Mouse (Mus musculus): ENCODE results near the gene Olfr1141.

Gene Olfr1141

GRCm38 (mm10) chr2:87753891-87754290 is at the start of gene Olfr1141:
TSS of gene Olfr1141 (minus strand) at chr2:87753991.
- no peak for DNase-seq (ENCODE audit: low spot score in 2 of 2)

GRCm38 (mm10) chr2:87800292-87800691 is 46.5 kb upstream of the Olfr1141 start, which contains the start of gene Olfr1143:
TSS of gene Olfr1143 (plus strand) at chr2:87800592.
- DNase-seq (ENCODE audit: low spot score in 2 of 2), result no peak

DNA sequence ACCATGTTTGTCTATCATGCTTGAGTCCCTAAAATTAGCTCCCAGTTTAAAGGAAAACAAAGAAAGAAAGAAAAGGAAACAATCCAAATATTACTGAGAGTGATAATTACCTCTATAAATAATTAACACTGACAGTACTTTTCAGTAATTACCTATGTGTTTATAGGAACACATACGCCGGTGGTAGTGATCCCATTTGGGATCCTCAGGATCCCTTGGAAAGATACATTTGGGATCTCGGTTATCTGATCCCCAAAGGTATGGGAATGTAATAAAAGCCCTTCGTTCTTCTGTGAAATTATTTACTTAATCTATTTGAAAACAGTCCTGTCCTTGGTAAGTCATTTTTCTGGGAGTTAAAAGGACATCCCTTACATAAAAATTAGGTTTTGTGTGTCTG is 25.4 kb upstream of the Olfr1141 start, which contains the start of gene Olfr152:
Olfr152 (plus strand) TSS at position 301 of the 400 bp plus-strand sequence.
- no peak for DNase-seq (ENCODE audit: low spot score in 2 of 2)

GRCm38 (mm10) chr2:87776143-87776542 is 22.4 kb upstream of the Olfr1141 start:
- no peak for DNase-seq (ENCODE audit: low spot score in 2 of 2)

DNA sequence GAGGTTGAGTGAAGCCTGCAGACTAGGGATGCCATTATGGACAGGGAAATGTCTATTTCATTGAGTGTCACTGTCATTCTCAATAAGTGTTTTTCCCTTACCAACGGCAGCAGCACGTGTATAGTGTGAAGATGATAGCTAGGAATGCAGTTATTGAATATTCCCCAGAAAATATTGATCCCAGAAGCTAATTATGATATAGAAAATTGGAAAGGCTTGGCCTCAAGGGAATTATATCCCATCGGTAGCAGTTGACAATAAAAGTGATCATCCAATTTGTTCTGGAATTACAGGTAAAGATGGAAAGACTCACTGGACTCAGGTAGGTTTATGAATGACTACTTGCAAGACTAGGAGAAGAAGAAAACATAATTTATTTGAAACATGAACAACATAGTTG is 10.3 kb downstream of the Olfr1141 start, which contains the start of gene Olfr1140:
Olfr1140 (plus strand) TSS at position 301 of the 400 bp plus-strand sequence.
- DNase-seq (ENCODE audit: low spot score in 2 of 2), result no peak

- no peak for DNase-seq (ENCODE audit: low spot score in 2 of 2)
These were observed 13.9 kb downstream of the Olfr1141 start, which contains the start of gene Olfr1138 for GRCm38 (mm10) chr2:87739878-87740277. TSS of gene Olfr1138 (minus strand) at chr2:87739978.

GRCm38 (mm10) chr2:87713079-87713478 is 40.7 kb downstream of the Olfr1141 start, which contains the start of gene Olfr1137:
TSS of gene Olfr1137 (minus strand) at chr2:87713179.
- DNase-seq (ENCODE audit: low spot score in 2 of 2), result no peak
